Mouse (Mus musculus): Measurements from ENCODE around the gene Gm21987. TPM values are rescaled to one million over a fixed set of nuclear protein-coding genes. Genes with fewer than 3 reads are reported as not detected.

The Gm21987 gene
- total and polyA plus RNA-seq, 2 experiments from 2014 or later = 6.2 TPM; not detected in 1

DNA sequence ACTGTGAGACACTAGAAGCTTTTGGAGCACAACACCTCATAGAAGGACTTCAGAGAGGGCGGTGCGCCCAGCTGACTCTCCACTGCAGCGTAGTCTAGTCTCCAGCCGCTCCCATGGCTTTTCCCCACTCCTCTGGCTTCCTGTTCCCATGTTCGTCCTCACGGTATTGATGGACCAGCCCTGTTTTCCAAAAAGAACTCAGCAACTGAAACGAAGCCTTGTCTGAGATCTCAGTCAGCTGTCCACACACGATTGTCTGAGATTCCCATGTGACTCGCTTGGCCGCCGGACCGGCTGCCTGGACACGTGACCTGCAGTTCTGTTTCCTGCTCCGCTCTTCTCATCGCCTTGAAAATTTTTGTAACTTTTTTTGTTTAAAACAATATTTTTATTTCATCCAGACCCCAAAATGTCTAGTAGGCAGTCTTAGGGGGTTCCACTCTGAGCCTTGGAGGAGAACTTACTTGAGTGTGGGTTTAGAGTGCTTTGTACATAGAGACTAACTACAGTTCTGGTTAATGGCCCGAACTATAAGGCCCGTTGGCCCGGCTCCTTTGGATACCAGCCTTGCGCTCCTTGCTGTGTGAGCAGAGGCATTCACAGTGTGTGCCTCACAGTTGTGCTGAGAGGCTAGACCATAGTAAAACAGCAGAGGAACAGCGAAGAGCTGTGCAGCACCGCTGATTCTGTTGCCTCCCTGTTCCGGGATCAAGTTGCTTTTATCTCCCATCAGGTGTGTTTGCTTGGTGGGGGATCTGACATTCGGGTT, 45.5 kb downstream of the Gm21987 start:
- peak; percentile 73 for DNase-seq (ENCODE audit: low spot score)
- Histone ChIP-seq H3K27ac (ENCODE audit: low read depth) (peak overlapping the region; percentile 72), H3K9me3 (replicated peaks; ENCODE audit: control insufficient read depth, low read length) (no peaks in the 10 kb centered on the region), H3K4me3 (ENCODE audit: low read depth, low read length) (peak overlapping the region; percentile 25), H3K27me3 (ENCODE audit: control insufficient read depth, insufficient read depth, low read length) (no peaks in the 10 kb centered on the region), H3K4me1 (ENCODE audit: control insufficient read depth, insufficient read depth) (no peaks in the 10 kb centered on the region), H3K4me2 (ENCODE audit: low read depth, low read length) (peak overlapping the region; percentile 45), H3K36me3 (replicated peaks; ENCODE audit: control insufficient read depth, insufficient read depth, low read length) (no peaks in the 10 kb centered on the region), H3K9ac (replicated peaks; ENCODE audit: low read depth, low read length) (0 out of 2 replicates have a peak overlapping the region, but pooled peaks have one; percentile 1)
- WGBS = 54% methylated on average over 23 of the region's 23 CpGs
- TF ChIP-seq CTCF (IDR thresholded peaks at IDR 0.05; ENCODE audit: low read depth) (no peak), EP300 (IDR thresholded peaks at IDR 0.05; ENCODE audit: low read depth) (no peak)
- peak; percentile 50 for ATAC-seq (ENCODE audit: insufficient read depth, low read depth)

- H3K9ac ChIP-seq (replicated peaks; ENCODE audit: low read depth, low read length) = no peak overlapping the region
- 0 out of 2 replicates have a peak, but pooled peaks cover 2% of the 10 kb centered on the region for H3K4me1 ChIP-seq (ENCODE audit: control insufficient read depth, insufficient read depth)
- H3K4me3 ChIP-seq (ENCODE audit: low read depth, low read length) = no peak overlapping the region
- H3K9me3 ChIP-seq (replicated peaks; ENCODE audit: control insufficient read depth, low read length) = no peaks in the 10 kb centered on the region
- no peaks in the 10 kb centered on the region for H3K27me3 ChIP-seq (ENCODE audit: control insufficient read depth, insufficient read depth, low read length)
- 86% methylated on average over 8 of the region's 8 CpGs for WGBS
- peak overlapping the region; percentile 47 for H3K27ac ChIP-seq (ENCODE audit: low read depth)
- ATAC-seq (ENCODE audit: insufficient read depth, low read depth) (peak; percentile 30), DNase-seq (ENCODE audit: low spot score) (no peak)
- no peak overlapping the region for H3K4me2 ChIP-seq (ENCODE audit: low read depth, low read length)
- no peak for TF ChIP-seq CTCF (IDR thresholded peaks at IDR 0.05; ENCODE audit: low read depth)
- TF ChIP-seq EP300 (IDR thresholded peaks at IDR 0.05; ENCODE audit: low read depth) = no peak
- no peaks in the 10 kb centered on the region for H3K36me3 ChIP-seq (replicated peaks; ENCODE audit: control insufficient read depth, insufficient read depth, low read length)
Measured at GRCm38 (mm10) chr16:38394191-38394618, 47.4 kb downstream of the Gm21987 start.

GRCm38 (mm10) chr16:38395060-38395730, 48.4 kb downstream of the Gm21987 start:
- H3K9ac ChIP-seq (replicated peaks; ENCODE audit: low read depth, low read length) = no peak overlapping the region
- H3K4me3 ChIP-seq (ENCODE audit: low read depth, low read length) = no peak overlapping the region
- TF ChIP-seq EP300 (IDR thresholded peaks at IDR 0.05; ENCODE audit: low read depth) (no peak), CTCF (IDR thresholded peaks at IDR 0.05; ENCODE audit: low read depth) (no peak)
- H3K27ac ChIP-seq (ENCODE audit: low read depth) = no peak overlapping the region
- H3K4me2 ChIP-seq (ENCODE audit: low read depth, low read length) = no peak overlapping the region
- DNase-seq (ENCODE audit: low spot score) (no peak), ATAC-seq (ENCODE audit: insufficient read depth, low read depth) (no peak)
- peaks cover 11% of the 10 kb centered on the region; the same call in 1 of the 2 replicates for H3K4me1 ChIP-seq (ENCODE audit: control insufficient read depth, insufficient read depth)
- no peaks in the 10 kb centered on the region for H3K9me3 ChIP-seq (replicated peaks; ENCODE audit: control insufficient read depth, low read length)
- 71% methylated on average over 6 of the region's 6 CpGs for WGBS
- no peaks in the 10 kb centered on the region for H3K27me3 ChIP-seq (ENCODE audit: control insufficient read depth, insufficient read depth, low read length)
- no peaks in the 10 kb centered on the region for H3K36me3 ChIP-seq (replicated peaks; ENCODE audit: control insufficient read depth, insufficient read depth, low read length)

DNA sequence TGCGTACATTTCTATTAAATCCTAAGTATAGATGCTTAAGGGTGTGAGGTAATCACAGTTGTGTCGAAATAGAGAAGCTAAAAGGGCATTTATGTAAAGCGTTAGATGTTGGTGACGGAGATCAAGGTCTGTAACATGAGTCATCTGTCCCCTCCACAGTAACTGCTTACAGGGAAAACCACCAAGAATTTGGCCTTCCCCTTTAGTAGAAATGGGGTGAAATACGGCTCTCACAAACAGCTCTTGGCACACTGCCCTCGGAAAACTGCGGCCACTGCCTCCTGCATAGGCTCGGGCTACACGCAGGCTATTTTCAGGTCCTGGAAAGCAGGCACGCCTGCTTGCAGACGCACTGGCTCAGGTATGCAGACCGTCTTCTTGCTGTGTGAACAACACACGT, 49.3 kb downstream of the Gm21987 start:
- no peaks in the 10 kb centered on the region for H3K9me3 ChIP-seq (replicated peaks; ENCODE audit: control insufficient read depth, low read length)
- H3K4me2 ChIP-seq (ENCODE audit: low read depth, low read length) = peak overlapping the region; percentile 34
- 24% methylated on average over 13 of the region's 13 CpGs for WGBS
- peaks cover 11% of the 10 kb centered on the region; the same call in 1 of the 2 replicates for H3K4me1 ChIP-seq (ENCODE audit: control insufficient read depth, insufficient read depth)
- no peak overlapping the region for H3K4me3 ChIP-seq (ENCODE audit: low read depth, low read length)
- H3K9ac ChIP-seq (replicated peaks; ENCODE audit: low read depth, low read length) = no peak overlapping the region
- H3K27me3 ChIP-seq (ENCODE audit: control insufficient read depth, insufficient read depth, low read length) = no peaks in the 10 kb centered on the region
- TF ChIP-seq CTCF (IDR thresholded peaks at IDR 0.05; ENCODE audit: low read depth) (no peak), EP300 (IDR thresholded peaks at IDR 0.05; ENCODE audit: low read depth) (no peak)
- peak overlapping the region; percentile 44; the same call in 1 of the 2 replicates for H3K27ac ChIP-seq (ENCODE audit: low read depth)
- H3K36me3 ChIP-seq (replicated peaks; ENCODE audit: control insufficient read depth, insufficient read depth, low read length) = no peaks in the 10 kb centered on the region
- ATAC-seq (ENCODE audit: insufficient read depth, low read depth) (no peak; the same call in 1 of the 2 replicates), DNase-seq (ENCODE audit: low spot score) (peak; percentile 60)

GRCm38 (mm10) chr16:38398266-38398665, 51.4 kb downstream of the Gm21987 start:
- ATAC-seq (ENCODE audit: insufficient read depth, low read depth) = no peak

More at GRCm38 (mm10) chr16:38398266-38398665, 51.4 kb downstream of the Gm21987 start:
- WGBS = 92% methylated on average over 6 of the region's 6 CpGs
- no peak overlapping the region for H3K4me2 ChIP-seq (ENCODE audit: low read depth, low read length)
- H3K9me3 ChIP-seq (replicated peaks; ENCODE audit: control insufficient read depth, low read length) = no peaks in the 10 kb centered on the region
- no peak for TF ChIP-seq CTCF (IDR thresholded peaks at IDR 0.05; ENCODE audit: low read depth)
- no peak for TF ChIP-seq EP300 (IDR thresholded peaks at IDR 0.05; ENCODE audit: low read depth)
- DNase-seq (ENCODE audit: low spot score) = no peak
- H3K36me3 ChIP-seq (replicated peaks; ENCODE audit: control insufficient read depth, insufficient read depth, low read length) = no peaks in the 10 kb centered on the region
- peaks cover 11% of the 10 kb centered on the region; the same call in 1 of the 2 replicates for H3K4me1 ChIP-seq (ENCODE audit: control insufficient read depth, insufficient read depth)
- H3K9ac ChIP-seq (replicated peaks; ENCODE audit: low read depth, low read length) = no peak overlapping the region
- no peak overlapping the region for H3K4me3 ChIP-seq (ENCODE audit: low read depth, low read length)
- H3K27me3 ChIP-seq (ENCODE audit: control insufficient read depth, insufficient read depth, low read length) = no peaks in the 10 kb centered on the region
- H3K27ac ChIP-seq (ENCODE audit: low read depth) = no peak overlapping the region
